Mouse (Mus musculus) lung, postnatal 0 days (tissue): ENCODE measurements around the gene Prkcb. TPM values are rescaled to one million over a fixed set of nuclear protein-coding genes. Genes with fewer than 3 reads are reported as not detected.

Experiments
- ATAC-seq: fragments of 200-750 bp; cut with Nextera tagmentation; 2 replicates; pipeline ENCODE4 v1.8.0; 2017; ENCODE audit warnings: moderate library complexity
- DNase-seq: peaks from one replicate; pipeline ENCODE4 v3.0.0-alpha.2; 2016; ENCODE audit warnings: low spot score
- H3K27ac ChIP-seq: fragments of 300-500 bp; sonication (generic); 2 replicates; pipeline ENCODE4 v1.5.1; 2014; ENCODE audit warnings: antibody characterized with exemption, mild to moderate bottlenecking, low read length, mixed read lengths
- H3K27me3 ChIP-seq: fragments of 300-500 bp; sonication (generic); replicated peaks from 2 replicates; pipeline ENCODE4 v1.6.1; 2014; ENCODE audit warnings: low read length, mixed read lengths; ENCODE audit not compliant: insufficient read depth
- H3K36me3 ChIP-seq: fragments of 300-500 bp; sonication (generic); 2 replicates; pipeline ENCODE4 v1.6.1; 2014; ENCODE audit warnings: low read length, mixed read lengths; ENCODE audit not compliant: insufficient read depth
- H3K4me1 ChIP-seq: fragments of 300-500 bp; sonication (generic); 2 replicates; pipeline ENCODE4 v1.6.1; 2014; ENCODE audit warnings: antibody characterized with exemption, low read depth, low read length, mixed read lengths; ENCODE audit not compliant: insufficient read depth
- H3K4me2 ChIP-seq: fragments of 300-500 bp; sonication (generic); replicated peaks from 2 replicates; pipeline ENCODE4 v1.6.1; 2014; ENCODE audit warnings: low read depth, mild to moderate bottlenecking, low read length, moderate library complexity, mixed read lengths
- H3K4me3 ChIP-seq: fragments of 300-500 bp; sonication (generic); 2 replicates; pipeline ENCODE4 v1.5.1; 2014; ENCODE audit warnings: low read depth, low read length
- H3K9ac ChIP-seq: fragments of 300-500 bp; sonication (generic); replicated peaks from 2 replicates; pipeline ENCODE4 v1.6.1; 2014; ENCODE audit warnings: low read depth, mild to moderate bottlenecking
- H3K9me3 ChIP-seq: fragments of 300-500 bp; sonication (generic); 2 replicates; pipeline ENCODE4 v1.6.1; 2016; ENCODE audit warnings: low read length, mixed read lengths
- CTCF ChIP-seq: IDR thresholded peaks from 2 replicates; pipeline ENCODE4 v1.5.1; 2016; ENCODE audit warnings: antibody characterized with exemption, mild to moderate bottlenecking
- EP300 ChIP-seq: IDR thresholded peaks from 2 replicates; pipeline ENCODE4 v1.6.1; 2016; ENCODE audit warnings: antibody characterized with exemption, mild to moderate bottlenecking, control low read depth
- WGBS: fragments of 180-500 bp; shearing (Covaris S2); extraction: QIAGEN DNeasy Blood & Tissue Kit; methylation state at CpG from one replicate; pipeline ENCODE4 v1.1.7; 2014; 5-methylcytosine and 5-hydroxymethylcytosine counted together
- polyA plus RNA-seq: library from polyadenylated mRNA; unstranded; fragments of >200 nt; fragmentation: Nextera tagmentation; extraction: Ambion mirVana; gene quantifications from 2 replicates; pipeline ENCODE4 v1.2.1, GENCODE M21; 2015

Prkcb gene
- polyA plus RNA-seq, 1 experiment from 2014 or later: 2.3 TPM

GRCm38 (mm10) chr7:122395159-122395975 lies 106.8 kb downstream of the Prkcb start:
- H3K9me3 ChIP-seq: no peaks in the 10 kb centered on the region
- DNase-seq (no peak), ATAC-seq (no peak)
- no peak overlapping the region for H3K9ac ChIP-seq
- TF ChIP-seq CTCF (no peak), EP300 (no peak)
- H3K36me3 ChIP-seq: no peaks in the 10 kb centered on the region
- H3K4me1 ChIP-seq: no peaks in the 10 kb centered on the region
- H3K27me3 ChIP-seq: no peaks in the 10 kb centered on the region
- H3K4me2 ChIP-seq: no peak overlapping the region
- 63% methylated on average over 7 of the region's 7 CpGs for WGBS
- no peak overlapping the region for H3K27ac ChIP-seq
- H3K4me3 ChIP-seq: no peak overlapping the region

GRCm38 (mm10) chr7:122395976-122396315 lies 107.4 kb downstream of the Prkcb start:
- TF ChIP-seq EP300: no peak
- no peaks in the 10 kb centered on the region for H3K36me3 ChIP-seq
- no peak overlapping the region for H3K9ac ChIP-seq
- 73% methylated on average over 5 of the region's 5 CpGs for WGBS
- no peaks in the 10 kb centered on the region for H3K4me1 ChIP-seq
- DNase-seq (no peak), ATAC-seq (no peak)
- H3K4me2 ChIP-seq: no peak overlapping the region
- no peaks in the 10 kb centered on the region for H3K9me3 ChIP-seq
- no peak overlapping the region for H3K4me3 ChIP-seq
- no peaks in the 10 kb centered on the region for H3K27me3 ChIP-seq
- H3K27ac ChIP-seq: no peak overlapping the region

- no peaks in the 10 kb centered on the region for H3K27me3 ChIP-seq
- no peak overlapping the region for H3K9ac ChIP-seq
- no peak overlapping the region for H3K4me2 ChIP-seq
- WGBS: 78% methylated on average over 3 of the region's 3 CpGs
- no peaks in the 10 kb centered on the region for H3K9me3 ChIP-seq
- H3K27ac ChIP-seq: no peak overlapping the region
- H3K36me3 ChIP-seq: no peaks in the 10 kb centered on the region
- TF ChIP-seq EP300 (no peak), CTCF (no peak)
- no peak overlapping the region for H3K4me3 ChIP-seq
- ATAC-seq: no peak
- no peak for DNase-seq
- H3K4me1 ChIP-seq: no peaks in the 10 kb centered on the region
These were observed 109.1 kb downstream of the Prkcb start for GRCm38 (mm10) chr7:122397699-122398098.

GRCm38 (mm10) chr7:122402041-122402440 lies 113.5 kb downstream of the Prkcb start:
- Histone ChIP-seq H3K4me1 (peaks cover 3% of the 10 kb centered on the region; the same call in 1 of the 2 replicates), H3K36me3 (no peaks in the 10 kb centered on the region), H3K4me3 (no peak overlapping the region), H3K9me3 (no peaks in the 10 kb centered on the region), H3K27ac (no peak overlapping the region), H3K9ac (no peak overlapping the region), H3K4me2 (no peak overlapping the region), H3K27me3 (no peaks in the 10 kb centered on the region)
- 69% methylated on average over 7 of the region's 7 CpGs for WGBS
- no peak for TF ChIP-seq EP300
- TF ChIP-seq CTCF: no peak
- ATAC-seq (no peak), DNase-seq (peak; percentile 11)

- H3K27me3 ChIP-seq: no peaks in the 10 kb centered on the region
- DNase-seq: no peak
- no peaks in the 10 kb centered on the region for H3K9me3 ChIP-seq
- WGBS: 69% methylated on average over 4 of the region's 4 CpGs
- no peak overlapping the region for H3K4me2 ChIP-seq
- no peak overlapping the region for H3K27ac ChIP-seq
- H3K4me3 ChIP-seq: no peak overlapping the region
- peaks cover 3% of the 10 kb centered on the region; the same call in 1 of the 2 replicates for H3K4me1 ChIP-seq
- no peak for ATAC-seq
- H3K36me3 ChIP-seq: no peaks in the 10 kb centered on the region
- TF ChIP-seq CTCF (no peak), EP300 (no peak)
- no peak overlapping the region for H3K9ac ChIP-seq
These were observed 114.8 kb downstream of the Prkcb start for GRCm38 (mm10) chr7:122403343-122403742.

GRCm38 (mm10) chr7:122404571-122405393 lies 116.2 kb downstream of the Prkcb start:
- Histone ChIP-seq H3K9ac (no peak overlapping the region), H3K4me1 (peaks cover 3% of the 10 kb centered on the region; the same call in 1 of the 2 replicates), H3K9me3 (no peaks in the 10 kb centered on the region), H3K4me2 (peak overlapping the region; percentile 25), H3K36me3 (no peaks in the 10 kb centered on the region), H3K27me3 (no peaks in the 10 kb centered on the region), H3K4me3 (no peak overlapping the region), H3K27ac (no peak overlapping the region)
- no peak; the same call in 1 of the 2 replicates for ATAC-seq
- peak; percentile 41 for DNase-seq
- no peak for TF ChIP-seq EP300
- no peak for TF ChIP-seq CTCF
- WGBS: 1% methylated on average over 21 of the region's 21 CpGs
